Mouse (Mus musculus) retina, adult 2 months (tissue): ENCODE data around the gene Lair1.
"Not testable (repeated sequence)": the region's sequence is repeated elsewhere in the genome, so short reads cannot be mapped to it uniquely, and the experiment has no call there.

Experiments
- DNase-seq: peaks from one replicate; pipeline ENCODE4 v3.0.0-alpha.2; 2012; ENCODE audit warnings: low read depth, low spot score

Lair1 gene

DNA sequence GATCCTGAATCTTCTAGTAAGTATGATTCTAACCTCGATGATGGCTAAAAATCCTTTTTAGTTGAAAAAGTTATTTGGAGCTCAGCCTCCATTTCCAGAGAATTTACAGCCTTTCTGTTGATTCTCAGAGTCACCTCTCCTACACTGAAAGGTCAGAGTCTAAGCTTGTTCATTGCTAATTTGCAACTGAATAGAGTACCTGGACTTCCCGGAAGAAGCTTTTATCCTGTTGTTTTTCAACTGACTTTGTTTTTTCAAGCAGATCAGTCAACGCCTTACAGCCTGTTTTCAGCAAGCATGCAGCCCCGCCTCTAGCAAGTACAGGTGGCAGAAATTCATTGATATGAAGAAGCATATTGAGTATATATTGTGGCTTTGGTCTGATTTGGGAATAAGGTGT lies 59.0 kb downstream of the Lair1 start:
- DNase-seq: not testable (repeated sequence)

DNA sequence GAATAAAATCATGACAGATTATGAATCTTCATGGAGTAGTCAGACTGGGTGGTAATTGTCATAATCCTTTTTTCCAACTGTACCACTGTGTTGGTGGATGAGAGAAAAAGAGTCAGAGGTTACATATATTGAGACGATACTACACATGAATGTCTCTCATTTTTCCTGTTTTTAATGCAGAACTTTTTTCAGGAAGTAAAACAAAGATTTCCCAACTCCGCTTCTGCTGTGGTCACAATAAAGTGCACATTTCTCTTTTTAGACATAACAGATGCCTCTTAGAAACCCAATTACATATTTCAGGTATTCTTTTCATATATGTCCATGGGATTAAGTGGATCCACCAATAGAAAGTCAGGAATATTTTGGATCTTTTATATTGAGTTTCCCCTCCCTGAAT lies 101.0 kb downstream of the Lair1 start:
- no peak for DNase-seq

DNA sequence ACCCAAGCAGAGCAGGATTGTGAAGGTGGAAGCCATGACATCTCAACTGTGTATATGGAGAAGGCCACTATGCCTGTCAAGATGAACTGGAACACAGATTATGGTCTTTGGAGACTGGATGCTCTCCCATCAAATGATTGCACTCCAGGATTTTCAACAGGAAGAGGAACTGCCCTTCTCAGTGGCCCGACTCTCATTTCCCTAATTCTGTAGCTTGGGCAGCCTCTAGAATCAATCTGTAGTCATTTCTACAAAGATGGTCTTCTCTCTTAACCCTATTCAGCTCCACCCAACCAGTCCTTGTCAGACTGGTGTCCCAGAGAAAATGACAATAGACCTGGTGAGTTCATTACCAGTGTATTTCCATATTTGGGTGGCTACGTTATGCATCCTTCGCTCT lies 105.6 kb downstream of the Lair1 start:
- DNase-seq: no peak
